Comparison of ENCODE assay signal across 35 mouse cellular contexts in genomic region chr5:129703368-129703767, GRCm38 (mm10). TPM values are rescaled to one million over a fixed set of nuclear protein-coding genes. Genes with fewer than 3 reads are reported as not detected.
DNase-seq lines count a peak whose midpoint lies in the region; ATAC-seq and TF ChIP-seq lines count a peak whose summit lies in the region.
"Had no signal": no experiment of that assay in that cellular context is flagged by ENCODE, and none has a peak within 500 bp of the region (broad histone marks: within the 10 kb centered on the region; RNA-seq: fewer than 3 reads in every experiment).

No protein-coding gene starts in this region.

- no peaks in the 10 kb centered on the region for H3K4me1 ChIP-seq in kidney, postnatal 0 days (replicated peaks; ENCODE audit: insufficient read depth, low read length)
- no peaks in the 10 kb centered on the region for H3K4me1 ChIP-seq in limb, embryonic 10.5 days
- H3K4me1 ChIP-seq: embryonic facial prominence, embryonic 15.5 days; hindbrain, embryonic 10.5 days; midbrain, embryonic 13.5 days had no signal

- ATAC-seq in kidney, postnatal 0 days (replicated peaks; ENCODE audit: low FRiP score, low read depth), result peak; percentile 63
- peak; percentile 97 for ATAC-seq in megakaryocyte, adult 5-6 weeks (ENCODE audit: poor library complexity, severe bottlenecking)
- ATAC-seq: CD4-positive, CD25-positive, alpha-beta regulatory T cell, adult 4 months; forebrain, embryonic 16.5 days; hindbrain, embryonic 16.5 days; midbrain, embryonic 13.5 days had no signal

- DNase-seq in adrenal gland, adult 2 months, result peak; percentile 20
- DNase-seq in adrenal gland, adult 8-10 months, result no peak
- DNase-seq in kidney, postnatal 0 days (ENCODE audit: low spot score), result peak; percentile 29
- no peak for DNase-seq in kidney, postnatal 10 days
- DNase-seq in NIH3T3 (ENCODE audit: low read depth) (peak; percentile 56), MN1 (ENCODE audit: low spot score) (no peak)
- DNase-seq in limb, embryonic 10.5 days (ENCODE audit: low spot score), result no peak
- DNase-seq: adrenal gland, postnatal 36 days; cerebellum, adult 11 months; cerebellum, postnatal 14 days; embryo, embryonic 11 days; gastrocnemius, postnatal 10 days; heart, adult 11 months; kidney, adult 11 months; lung, postnatal 14 days; thymus, adult 18-20 months; thymus, postnatal 36 days had no signal

- H3K4me3 ChIP-seq in kidney, postnatal 0 days (replicated peaks; ENCODE audit: low read depth, low read length), result no peak overlapping the region
- H3K4me3 ChIP-seq in limb, embryonic 10.5 days, result no peak overlapping the region
- H3K4me3 ChIP-seq: embryonic facial prominence, embryonic 15.5 days; hindbrain, embryonic 10.5 days; megakaryocyte, embryonic 14.5 days; midbrain, embryonic 13.5 days had no signal

- no peaks in the 10 kb centered on the region for H3K36me3 ChIP-seq in kidney, postnatal 0 days (ENCODE audit: insufficient read depth, low read length)
- H3K36me3 ChIP-seq in limb, embryonic 10.5 days, result no peaks in the 10 kb centered on the region
- H3K36me3 ChIP-seq: embryonic facial prominence, embryonic 15.5 days; hindbrain, embryonic 10.5 days; midbrain, embryonic 13.5 days had no signal

- H3K4me2 ChIP-seq in kidney, postnatal 0 days (ENCODE audit: low read length), result no peak overlapping the region
- H3K4me2 ChIP-seq: embryonic facial prominence, embryonic 15.5 days; heart, embryonic 11.5 days; midbrain, embryonic 13.5 days had no signal

- H3K27me3 ChIP-seq in kidney, postnatal 0 days (ENCODE audit: insufficient read depth, low read length), result no peaks in the 10 kb centered on the region
- H3K27me3 ChIP-seq in limb, embryonic 10.5 days (ENCODE audit: low read depth, poor library complexity, severe bottlenecking), result peaks cover 6% of the 10 kb centered on the region; the same call in 1 of the 2 replicates
- H3K27me3 ChIP-seq: midbrain, embryonic 13.5 days had no signal

- no peaks in the 10 kb centered on the region for H3K9me3 ChIP-seq in kidney, postnatal 0 days (replicated peaks; ENCODE audit: low read length)
- H3K9me3 ChIP-seq in limb, embryonic 10.5 days (replicated peaks), result no peaks in the 10 kb centered on the region
- H3K9me3 ChIP-seq: embryonic facial prominence, embryonic 15.5 days; hindbrain, embryonic 10.5 days; midbrain, embryonic 13.5 days had no signal

- H3K27ac ChIP-seq in kidney, postnatal 0 days, result no peak overlapping the region
- H3K27ac ChIP-seq in limb, embryonic 10.5 days, result no peak overlapping the region
- H3K27ac ChIP-seq: embryonic facial prominence, embryonic 15.5 days; hindbrain, embryonic 10.5 days; liver, embryonic 14.5 days; midbrain, embryonic 13.5 days had no signal

- H3K9ac ChIP-seq in kidney, postnatal 0 days (ENCODE audit: low read depth, low read length), result no peak overlapping the region
- H3K9ac ChIP-seq: embryonic facial prominence, embryonic 15.5 days; liver, embryonic 14.5 days; midbrain, embryonic 13.5 days had no signal

- no peak for TF ChIP-seq CTCF in kidney, postnatal 0 days (IDR thresholded peaks at IDR 0.05; ENCODE audit: low read depth)

RNA-seq across cellular contexts. Expression of gene Sept14, which starts 4.9 kb away (rescaled TPM):
- total RNA-seq in adrenal gland, adult 2 months (2021), result under 1 TPM in 1 of 2 experiments, not detected in 1; 0.46 TPM
- not detected in 2 replicates for polyA plus RNA-seq in adrenal gland, adult 2 months (2012; rRNA removed)
- not detected for total RNA-seq in adrenal gland, adult 8-10 months (2022)
- polyA plus RNA-seq in kidney, postnatal 0 days (2015; fragmentation: Nextera tagmentation; extraction: Ambion mirVana), result 0.17 TPM in 1 of 2 replicates, not detected in the other
- total RNA-seq in megakaryocyte, adult 5-6 weeks (2015), result not detected in 2 replicates
- not detected in 2 replicates for total RNA-seq in megakaryocyte, adult 5-6 weeks (2017)
- polyA plus RNA-seq in limb, embryonic 10.5 days (2016; fragmentation: Nextera tagmentation; extraction: Ambion mirVana), result not detected in 2 replicates
- total RNA-seq: adrenal gland, postnatal 36 days; gastrocnemius, postnatal 10 days; layer of hippocampus, adult 18-20 months; layer of hippocampus, postnatal 25 days had no signal
- polyA plus RNA-seq: CD4-positive, CD25-positive, alpha-beta regulatory T cell, adult 4 months; embryonic facial prominence, embryonic 15.5 days; forebrain, embryonic 16.5 days; heart, embryonic 11.5 days; heart, postnatal 0 days; hindbrain, embryonic 10.5 days; hindbrain, embryonic 16.5 days; kidney, embryonic 16.5 days; limb, embryonic 11.5 days; liver, embryonic 14.5 days; midbrain, embryonic 13.5 days; neural tube, embryonic 11.5 days; small intestine, adult 2 months; stomach, embryonic 16.5 days had no signal

RNA-seq across cellular contexts. Expression of gene Mrps17, which starts 11.9 kb away (rescaled TPM):
- 10 to 100 TPM; 88.0 to 94.4 TPM for total RNA-seq in adrenal gland, adult 2 months (2021)
- polyA plus RNA-seq in adrenal gland, adult 2 months (2012; rRNA removed), result 52.1 and 61.4 TPM in 2 replicates
- 100 to 1,000 TPM in 1 of 4 experiments, 10 to 100 TPM in 3; 88.6 to 111 (median 90.3) TPM for total RNA-seq in adrenal gland, adult 8-10 months (2022)
- polyA plus RNA-seq in kidney, postnatal 0 days (2015; fragmentation: Nextera tagmentation; extraction: Ambion mirVana), result 209 and 211 TPM in 2 replicates
- total RNA-seq in megakaryocyte, adult 5-6 weeks (2015), result 106 and 130 TPM in 2 replicates
- total RNA-seq in megakaryocyte, adult 5-6 weeks (2017), result 52.3 and 78.1 TPM in 2 replicates
- polyA plus RNA-seq in limb, embryonic 10.5 days (2016; fragmentation: Nextera tagmentation; extraction: Ambion mirVana), result 187 and 191 TPM in 2 replicates

RNA-seq across cellular contexts. Expression of gene Nipsnap2, which starts 21.5 kb away (rescaled TPM):
- 100 to 1,000 TPM; 121 to 123 TPM for total RNA-seq in adrenal gland, adult 2 months (2021)
- 35.0 and 44.8 TPM in 2 replicates for polyA plus RNA-seq in adrenal gland, adult 2 months (2012; rRNA removed)
- total RNA-seq in adrenal gland, adult 8-10 months (2022), result 100 to 1,000 TPM; 133 to 158 (median 149) TPM
- 225 and 228 TPM in 2 replicates for polyA plus RNA-seq in kidney, postnatal 0 days (2015; fragmentation: Nextera tagmentation; extraction: Ambion mirVana)
- 26.3 and 29.6 TPM in 2 replicates for total RNA-seq in megakaryocyte, adult 5-6 weeks (2015)
- 26.5 and 29.3 TPM in 2 replicates for total RNA-seq in megakaryocyte, adult 5-6 weeks (2017)
- polyA plus RNA-seq in limb, embryonic 10.5 days (2016; fragmentation: Nextera tagmentation; extraction: Ambion mirVana), result 59.6 and 75.0 TPM in 2 replicates

RNA-seq across cellular contexts. Expression of gene Zfp11, which starts 33.5 kb away (rescaled TPM):
- total RNA-seq in adrenal gland, adult 2 months (2021), result 1 to 10 TPM; 2.5 to 4.1 TPM
- polyA plus RNA-seq in adrenal gland, adult 2 months (2012; rRNA removed), result 0.89 and 0.94 TPM in 2 replicates
- 1 to 10 TPM; 3.4 to 5.2 (median 4.1) TPM for total RNA-seq in adrenal gland, adult 8-10 months (2022)
- 2.9 and 3.7 TPM in 2 replicates for polyA plus RNA-seq in kidney, postnatal 0 days (2015; fragmentation: Nextera tagmentation; extraction: Ambion mirVana)
- total RNA-seq in megakaryocyte, adult 5-6 weeks (2015), result 1.7 and 2.0 TPM in 2 replicates
- total RNA-seq in megakaryocyte, adult 5-6 weeks (2017), result 1.5 and 1.6 TPM in 2 replicates
- 5.9 and 7.0 TPM in 2 replicates for polyA plus RNA-seq in limb, embryonic 10.5 days (2016; fragmentation: Nextera tagmentation; extraction: Ambion mirVana)

Comparison
In these comparisons a context has a peak if more than half of its experiments do, and no peak if none do; other contexts are left out.
1. DNase-seq: peak in adrenal gland, adult 2 months (single experiment), kidney, postnatal 0 days (single experiment) and NIH3T3 (single experiment); none in adrenal gland, adult 8-10 months (single experiment), kidney, postnatal 10 days (single experiment), MN1 (single experiment) and limb, embryonic 10.5 days (single experiment).